21 mouse cellular contexts compared by ENCODE assay signal in genomic region chr12:15702137-15702536, GRCm38 (mm10).
"Had no signal": no experiment of that assay in that cellular context is flagged by ENCODE, and none has a peak within 500 bp of the region (broad histone marks: within the 10 kb centered on the region; RNA-seq: fewer than 3 reads in every experiment).

No protein-coding gene starts in this region.

- H3K9ac ChIP-seq: limb, embryonic 12.5 days; limb, embryonic 15.5 days; liver, embryonic 14.5 days; liver, postnatal 0 days; lung, embryonic 14.5 days; midbrain, embryonic 12.5 days; midbrain, embryonic 15.5 days; neural tube, embryonic 12.5 days; neural tube, embryonic 15.5 days had no signal

- H3K4me1 ChIP-seq: midbrain, embryonic 12.5 days; midbrain, embryonic 15.5 days; neural tube, embryonic 12.5 days had no signal

- H3K36me3 ChIP-seq: limb, embryonic 12.5 days; limb, embryonic 15.5 days; midbrain, embryonic 12.5 days; midbrain, embryonic 15.5 days; neural tube, embryonic 12.5 days; neural tube, embryonic 15.5 days had no signal

- DNase-seq: kidney, adult 18-20 months; kidney, adult 9 months; kidney, postnatal 36 days; left cerebral cortex, postnatal 4 days; liver, postnatal 0 days; lung, embryonic 14.5 days; retina, postnatal 1 day; right cerebral cortex, postnatal 25 days; thymus, adult 2 months; thymus, postnatal 14 days had no signal

- H3K4me3 ChIP-seq: limb, embryonic 12.5 days; limb, embryonic 15.5 days; midbrain, embryonic 12.5 days; midbrain, embryonic 15.5 days; neural tube, embryonic 12.5 days; neural tube, embryonic 15.5 days had no signal

- ATAC-seq: liver, postnatal 0 days; lung, postnatal 0 days; midbrain, embryonic 15.5 days had no signal

- H3K4me2 ChIP-seq: limb, embryonic 12.5 days; limb, embryonic 15.5 days; liver, embryonic 11.5 days; lung, embryonic 14.5 days; midbrain, embryonic 12.5 days; midbrain, embryonic 15.5 days; neural tube, embryonic 12.5 days; neural tube, embryonic 15.5 days had no signal

- H3K27me3 ChIP-seq: limb, embryonic 12.5 days; limb, embryonic 15.5 days; midbrain, embryonic 12.5 days; midbrain, embryonic 15.5 days; neural tube, embryonic 12.5 days; neural tube, embryonic 15.5 days had no signal

- H3K27ac ChIP-seq: limb, embryonic 12.5 days; limb, embryonic 15.5 days; liver, embryonic 14.5 days; macrophage; midbrain, embryonic 12.5 days; midbrain, embryonic 15.5 days; neural tube, embryonic 12.5 days; neural tube, embryonic 15.5 days; stomach, postnatal 0 days had no signal

- H3K9me3 ChIP-seq: limb, embryonic 12.5 days; limb, embryonic 15.5 days; midbrain, embryonic 12.5 days; midbrain, embryonic 15.5 days; neural tube, embryonic 12.5 days; neural tube, embryonic 15.5 days had no signal
